Mouse (Mus musculus) midbrain, embryonic 13.5 days (tissue): Measurements from ENCODE around the gene Hpn. TPM values are rescaled to one million over a fixed set of nuclear protein-coding genes. Genes with fewer than 3 reads are reported as not detected.
A peak's percentile ranks its signal among the peaks of the same experiment; 100 is the strongest.

Source experiments
- ATAC-seq: fragments of 200-750 bp; cut with Nextera tagmentation; 2 replicates; pipeline ENCODE4 v1.8.0; 2017; ENCODE audit warnings: mild to moderate bottlenecking, moderate TSS enrichment, moderate library complexity
- H3K27ac ChIP-seq: fragments of 300-500 bp; sonication (generic); 2 replicates; pipeline ENCODE4 v1.5.1; 2015; ENCODE audit warnings: inconsistent platforms, mild to moderate bottlenecking, moderate library complexity
- H3K27me3 ChIP-seq: fragments of 300-500 bp; sonication (generic); 2 replicates; pipeline ENCODE4 v1.6.1; 2015; ENCODE audit warnings: mild to moderate bottlenecking, inconsistent platforms
- H3K36me3 ChIP-seq: fragments of 300-500 bp; sonication (generic); 2 replicates; pipeline ENCODE4 v1.6.1; 2015; ENCODE audit warnings: mild to moderate bottlenecking, inconsistent platforms
- H3K4me1 ChIP-seq: fragments of 300-500 bp; sonication (generic); replicated peaks from 2 replicates; pipeline ENCODE4 v1.6.1; 2015; ENCODE audit warnings: inconsistent platforms
- H3K4me2 ChIP-seq: fragments of 300-500 bp; sonication (generic); replicated peaks from 2 replicates; pipeline ENCODE4 v1.6.1; 2015; ENCODE audit warnings: moderate library complexity, mild to moderate bottlenecking, inconsistent platforms
- H3K4me3 ChIP-seq: fragments of 300-500 bp; sonication (generic); replicated peaks from 2 replicates; pipeline ENCODE4 v1.5.1; 2015; ENCODE audit warnings: mild to moderate bottlenecking, inconsistent platforms
- H3K9ac ChIP-seq: fragments of 300-500 bp; sonication (generic); replicated peaks from 2 replicates; pipeline ENCODE4 v1.6.1; 2015; ENCODE audit warnings: mild to moderate bottlenecking, inconsistent platforms
- H3K9me3 ChIP-seq: fragments of 300-500 bp; sonication (generic); 2 replicates; pipeline ENCODE4 v1.6.1; 2016; ENCODE audit warnings: mild to moderate bottlenecking, inconsistent platforms
- WGBS: fragments of 180-500 bp; shearing (Covaris S2); methylation state at CpG from one replicate; pipeline ENCODE4 v1.1.7; 2015; 5-methylcytosine and 5-hydroxymethylcytosine counted together
- polyA plus RNA-seq: library from polyadenylated mRNA; unstranded; fragments of >200 nt; fragmentation: Nextera tagmentation; extraction: Ambion mirVana; gene quantifications from 2 replicates; pipeline ENCODE4 v1.2.1, GENCODE M21; 2015

Gene Hpn
- polyA plus RNA-seq, 1 experiment from 2014 or later: 0.59 TPM

- Histone ChIP-seq H3K4me3 (no peak overlapping the region), H3K9me3 (no peaks in the 10 kb centered on the region), H3K36me3 (no peaks in the 10 kb centered on the region), H3K4me1 (no peaks in the 10 kb centered on the region), H3K4me2 (no peak overlapping the region), H3K9ac (no peak overlapping the region), H3K27me3 (no peaks in the 10 kb centered on the region), H3K27ac (no peak overlapping the region)
- ATAC-seq: no peak
- WGBS: 73% methylated on average over 3 of the region's 3 CpGs
These were observed 8.9 kb downstream of the Hpn start for GRCm38 (mm10) chr7:31106166-31106565.

- H3K9ac ChIP-seq: no peak overlapping the region
- no peak for ATAC-seq
- 74% methylated on average over 15 of the region's 15 CpGs for WGBS
- H3K36me3 ChIP-seq: no peaks in the 10 kb centered on the region
- no peaks in the 10 kb centered on the region for H3K9me3 ChIP-seq
- no peak overlapping the region for H3K27ac ChIP-seq
- no peak overlapping the region for H3K4me2 ChIP-seq
- no peaks in the 10 kb centered on the region for H3K27me3 ChIP-seq
- H3K4me3 ChIP-seq: no peak overlapping the region
- no peaks in the 10 kb centered on the region for H3K4me1 ChIP-seq
These were observed 9.9 kb downstream of the Hpn start for GRCm38 (mm10) chr7:31105061-31105768.

- no peaks in the 10 kb centered on the region for H3K4me1 ChIP-seq
- H3K4me2 ChIP-seq: no peak overlapping the region
- H3K9ac ChIP-seq: no peak overlapping the region
- no peaks in the 10 kb centered on the region for H3K27me3 ChIP-seq
- no peak for ATAC-seq
- no peaks in the 10 kb centered on the region for H3K36me3 ChIP-seq
- no peak overlapping the region for H3K27ac ChIP-seq
- no peaks in the 10 kb centered on the region for H3K9me3 ChIP-seq
- 84% methylated on average over 14 of the region's 14 CpGs for WGBS
- no peak overlapping the region for H3K4me3 ChIP-seq
These were observed 14.3 kb downstream of the Hpn start for GRCm38 (mm10) chr7:31100786-31101185.

DNA sequence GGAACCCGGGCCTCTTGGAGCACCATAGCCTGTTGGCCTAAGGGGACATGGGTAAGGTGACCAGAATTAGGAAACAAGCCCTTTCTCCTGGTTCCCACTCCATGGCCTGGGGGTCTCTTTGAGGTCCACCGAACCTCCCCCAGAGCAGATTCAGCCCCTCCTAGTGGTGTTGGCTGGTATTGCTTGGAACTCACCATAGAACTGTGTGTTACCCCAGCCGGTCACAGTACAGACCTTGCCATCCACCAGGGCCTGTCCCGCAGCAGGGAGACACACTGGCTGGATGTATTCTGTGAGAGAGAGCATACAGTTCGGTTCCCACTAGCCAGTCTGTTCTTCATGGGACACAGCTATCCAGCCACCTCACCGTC lies 15.5 kb downstream of the Hpn start:
- Histone ChIP-seq H3K4me2 (no peak overlapping the region), H3K4me1 (no peaks in the 10 kb centered on the region), H3K9ac (no peak overlapping the region), H3K27me3 (no peaks in the 10 kb centered on the region), H3K36me3 (no peaks in the 10 kb centered on the region), H3K9me3 (no peaks in the 10 kb centered on the region), H3K27ac (no peak overlapping the region), H3K4me3 (no peak overlapping the region)
- WGBS: 91% methylated on average over 6 of the region's 6 CpGs
- ATAC-seq: no peak

- Histone ChIP-seq H3K9me3 (no peaks in the 10 kb centered on the region), H3K4me2 (no peak overlapping the region), H3K4me1 (no peaks in the 10 kb centered on the region), H3K27ac (no peak overlapping the region), H3K4me3 (no peak overlapping the region), H3K9ac (no peak overlapping the region), H3K27me3 (no peaks in the 10 kb centered on the region), H3K36me3 (no peaks in the 10 kb centered on the region)
- WGBS: 83% methylated on average over 22 of the region's 22 CpGs
- no peak for ATAC-seq
These were observed 16.1 kb downstream of the Hpn start for GRCm38 (mm10) chr7:31098697-31099611.

- H3K4me2 ChIP-seq: peak overlapping the region; percentile 39
- peak overlapping the region; percentile 17; the same call in 1 of the 2 replicates for H3K4me3 ChIP-seq
- H3K4me1 ChIP-seq: no peaks in the 10 kb centered on the region
- WGBS: 51% methylated on average over 20 of the region's 20 CpGs
- ATAC-seq: peak; percentile 95
- no peak overlapping the region for H3K9ac ChIP-seq
- H3K27ac ChIP-seq: no peak overlapping the region
- no peaks in the 10 kb centered on the region for H3K9me3 ChIP-seq
- H3K36me3 ChIP-seq: no peaks in the 10 kb centered on the region
- H3K27me3 ChIP-seq: no peaks in the 10 kb centered on the region
These were observed 17.4 kb downstream of the Hpn start for GRCm38 (mm10) chr7:31097583-31098248.

DNA sequence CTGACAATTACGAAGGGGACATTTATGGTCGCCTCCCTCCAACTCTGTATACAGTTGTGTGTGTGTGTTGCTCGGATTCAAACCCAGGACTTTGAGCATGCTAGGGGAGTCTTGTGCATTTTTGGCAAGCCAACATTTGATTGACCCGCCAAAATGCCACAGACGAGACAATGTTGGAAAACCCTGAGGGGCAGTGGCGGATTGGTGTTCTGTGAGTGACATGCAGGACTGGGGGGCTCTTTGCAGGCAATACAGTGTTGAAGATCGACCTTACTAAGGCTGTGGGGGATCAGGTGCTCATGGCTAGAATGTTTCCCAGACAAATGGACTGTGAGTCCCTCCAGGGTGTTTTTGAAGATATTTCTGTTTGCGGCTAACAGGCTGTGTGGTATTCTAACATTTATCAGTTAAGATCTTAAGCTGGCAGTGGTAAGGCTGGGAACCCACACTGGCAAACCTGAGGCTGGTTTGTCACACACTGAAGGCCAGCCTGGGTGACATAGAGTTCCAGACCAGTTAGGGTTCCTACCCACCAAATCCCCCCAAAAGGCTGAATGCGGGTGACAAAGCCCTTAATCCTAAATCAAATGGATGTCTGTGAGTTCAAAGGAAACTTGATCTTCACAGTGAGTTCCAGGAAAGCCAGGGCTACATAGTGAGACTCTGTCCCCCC lies 18.1 kb downstream of the Hpn start:
- Histone ChIP-seq H3K9ac (no peak overlapping the region), H3K9me3 (no peaks in the 10 kb centered on the region), H3K4me3 (no peak overlapping the region), H3K27ac (no peak overlapping the region), H3K4me2 (no peak overlapping the region), H3K27me3 (no peaks in the 10 kb centered on the region), H3K4me1 (no peaks in the 10 kb centered on the region), H3K36me3 (no peaks in the 10 kb centered on the region)
- WGBS: 73% methylated on average over 9 of the region's 9 CpGs
- no peak for ATAC-seq

DNA sequence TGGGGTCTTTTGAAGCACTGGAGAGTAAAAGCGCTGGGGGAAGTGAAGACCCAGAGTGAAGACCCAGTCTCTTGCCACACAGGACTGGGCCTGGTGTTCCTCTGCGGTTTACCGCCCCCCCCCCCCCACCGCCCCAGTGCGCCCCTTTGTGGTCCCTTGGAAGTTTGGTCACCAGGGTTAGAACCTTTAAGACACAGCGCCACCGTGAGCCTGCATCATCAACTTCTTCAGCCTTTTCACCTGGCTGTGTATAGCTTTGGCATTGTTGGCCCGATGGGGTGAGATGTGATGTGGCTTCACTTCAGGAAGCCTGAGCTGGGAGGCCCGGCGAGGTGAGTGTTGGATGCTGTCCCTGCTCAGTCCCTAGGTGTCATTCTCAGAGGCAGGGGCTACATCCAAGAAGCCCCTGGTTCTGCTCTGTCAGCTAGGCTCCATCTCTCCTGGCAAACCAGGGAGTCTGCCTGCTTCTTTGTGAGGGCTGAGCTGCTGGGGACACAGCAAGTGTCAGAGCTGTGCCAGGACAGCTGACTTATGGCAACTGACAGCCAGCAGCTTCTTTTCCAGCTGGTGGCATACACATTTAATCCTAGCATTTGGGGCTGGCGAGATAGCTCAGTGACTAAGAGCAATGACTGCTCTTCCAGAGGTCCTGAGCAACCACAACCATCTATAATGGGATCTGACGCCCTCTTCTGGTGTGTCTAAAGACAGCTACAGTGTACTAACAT lies 20.2 kb downstream of the Hpn start:
- Histone ChIP-seq H3K27ac (no peak overlapping the region), H3K4me3 (no peak overlapping the region), H3K36me3 (no peaks in the 10 kb centered on the region), H3K9ac (no peak overlapping the region), H3K4me2 (no peak overlapping the region), H3K9me3 (no peaks in the 10 kb centered on the region), H3K27me3 (no peaks in the 10 kb centered on the region), H3K4me1 (no peaks in the 10 kb centered on the region)
- 26% methylated on average over 12 of the region's 12 CpGs for WGBS
- no peak for ATAC-seq

GRCm38 (mm10) chr7:31089721-31090120 lies 25.4 kb downstream of the Hpn start:
- WGBS: 90% methylated on average over 2 of the region's 2 CpGs
- no peak for ATAC-seq
- 0 out of 2 replicates have a peak, but pooled peaks cover 3% of the 10 kb centered on the region for H3K9me3 ChIP-seq
- H3K4me2 ChIP-seq: no peak overlapping the region
- no peak overlapping the region for H3K9ac ChIP-seq
- H3K4me1 ChIP-seq: 0 out of 2 replicates have a peak, but pooled peaks cover 4% of the 10 kb centered on the region
- H3K4me3 ChIP-seq: no peak overlapping the region
- H3K27ac ChIP-seq: no peak overlapping the region
- no peaks in the 10 kb centered on the region for H3K27me3 ChIP-seq
- no peaks in the 10 kb centered on the region for H3K36me3 ChIP-seq

DNA sequence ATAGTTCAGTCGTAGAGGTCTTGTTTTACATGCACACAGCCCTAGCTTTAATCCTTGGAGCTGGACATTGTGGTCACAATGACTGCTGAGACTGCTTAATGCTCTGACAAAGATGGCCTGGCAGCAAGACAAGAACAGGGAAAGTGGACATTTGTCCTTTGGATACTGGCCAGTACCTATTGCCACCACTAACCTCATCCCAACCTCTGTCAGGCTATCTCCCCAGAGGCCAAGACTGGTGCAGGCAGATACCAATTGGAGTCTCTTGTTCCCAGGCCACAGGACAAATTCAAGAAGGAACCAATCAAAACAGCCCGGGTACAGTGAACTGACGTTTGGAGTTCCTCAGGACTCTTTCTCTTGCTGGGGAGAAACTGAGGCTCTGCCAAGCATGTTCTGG lies 26.9 kb downstream of the Hpn start:
- H3K9ac ChIP-seq: no peak overlapping the region
- H3K4me2 ChIP-seq: no peak overlapping the region
- WGBS: 63% methylated on average over 3 of the region's 3 CpGs
- H3K27ac ChIP-seq: no peak overlapping the region
- no peak overlapping the region for H3K4me3 ChIP-seq
- H3K4me1 ChIP-seq: peaks cover 8% of the 10 kb centered on the region; the same call in 1 of the 2 replicates
- 0 out of 2 replicates have a peak, but pooled peaks cover 3% of the 10 kb centered on the region for H3K9me3 ChIP-seq
- H3K36me3 ChIP-seq: no peaks in the 10 kb centered on the region
- H3K27me3 ChIP-seq: no peaks in the 10 kb centered on the region
- ATAC-seq: no peak

- H3K4me3 ChIP-seq: no peak overlapping the region
- no peak overlapping the region for H3K27ac ChIP-seq
- WGBS: 84% methylated on average over 2 of the region's 2 CpGs
- no peak for ATAC-seq
- no peak overlapping the region for H3K4me2 ChIP-seq
- peaks cover 13% of the 10 kb centered on the region; the same call in 1 of the 2 replicates for H3K4me1 ChIP-seq
- H3K9me3 ChIP-seq: 0 out of 2 replicates have a peak, but pooled peaks cover 3% of the 10 kb centered on the region
- H3K27me3 ChIP-seq: no peaks in the 10 kb centered on the region
- H3K9ac ChIP-seq: no peak overlapping the region
- H3K36me3 ChIP-seq: no peaks in the 10 kb centered on the region
These were observed 27.8 kb downstream of the Hpn start for GRCm38 (mm10) chr7:31087262-31087661.
